Mouse (Mus musculus): ENCODE data around the gene Kazn.
A peak's percentile ranks its signal among the peaks of the same experiment; 100 is the strongest.

Gene Kazn

DNA sequence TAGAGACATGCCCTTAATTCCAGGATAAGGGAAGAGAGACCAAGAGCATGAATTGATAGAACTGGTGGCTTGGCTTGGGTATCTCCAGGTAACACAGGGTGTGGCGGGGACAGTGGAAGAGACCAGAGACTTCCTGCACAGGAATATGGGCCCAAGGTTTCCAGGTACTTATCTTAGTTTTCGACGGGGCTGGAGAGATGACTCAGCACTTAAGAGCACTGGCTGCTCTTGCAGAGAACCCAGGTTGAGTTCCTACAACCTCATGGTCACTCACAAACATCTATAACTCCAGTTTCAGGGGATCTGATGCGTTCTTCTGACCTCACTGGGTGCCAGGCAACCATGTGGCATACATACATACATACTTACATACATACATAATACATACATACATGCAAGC, 3.0 kb upstream of the Kazn start:
- no peak for DNase-seq (ENCODE audit: low spot score)

DNA sequence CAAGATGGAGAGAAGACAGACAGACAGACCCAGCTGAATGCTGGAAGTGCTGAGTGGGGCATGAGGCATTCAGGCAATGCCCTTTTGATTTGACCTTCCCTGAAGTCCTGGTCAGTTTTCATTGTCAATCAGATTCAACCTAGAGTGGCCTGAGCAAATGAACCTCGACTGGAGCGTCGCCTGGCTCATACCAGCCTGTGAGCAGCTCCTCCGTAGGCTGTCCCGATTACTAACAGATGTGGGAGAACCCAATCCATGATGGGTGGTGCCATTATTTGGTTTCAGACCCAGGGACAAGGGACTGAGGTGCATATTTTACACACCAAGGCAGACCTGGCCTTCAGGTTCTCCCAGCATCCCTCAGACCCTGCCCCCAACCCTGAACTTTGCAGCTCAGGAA, 1.7 kb upstream of the Kazn start:
- no peak for DNase-seq (ENCODE audit: low spot score)

GRCm38 (mm10) chr4:142238486-142239239, 538 bp downstream of the Kazn start:
- DNase-seq (ENCODE audit: low spot score), result peak; percentile 79

DNA sequence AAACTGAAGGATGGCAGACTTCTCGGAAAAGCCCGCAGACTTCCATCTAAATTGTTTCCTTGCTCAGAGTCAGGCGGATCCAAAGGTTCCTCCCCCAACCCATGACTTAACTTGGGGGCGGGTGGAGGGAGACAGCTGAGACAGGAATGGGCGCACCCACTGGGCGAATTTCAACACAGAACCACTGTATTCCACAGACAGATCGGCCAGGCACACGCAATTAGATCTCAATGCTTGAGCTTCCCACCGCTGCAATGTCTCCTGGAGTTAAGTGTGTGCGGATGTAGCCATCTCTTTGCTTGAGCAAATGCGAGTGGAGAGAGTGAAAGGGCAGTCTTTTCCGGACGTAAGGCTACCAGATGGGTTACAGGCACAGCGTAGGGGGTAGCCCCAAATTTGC, 1.2 kb downstream of the Kazn start:
- DNase-seq (ENCODE audit: low spot score), result no peak

DNA sequence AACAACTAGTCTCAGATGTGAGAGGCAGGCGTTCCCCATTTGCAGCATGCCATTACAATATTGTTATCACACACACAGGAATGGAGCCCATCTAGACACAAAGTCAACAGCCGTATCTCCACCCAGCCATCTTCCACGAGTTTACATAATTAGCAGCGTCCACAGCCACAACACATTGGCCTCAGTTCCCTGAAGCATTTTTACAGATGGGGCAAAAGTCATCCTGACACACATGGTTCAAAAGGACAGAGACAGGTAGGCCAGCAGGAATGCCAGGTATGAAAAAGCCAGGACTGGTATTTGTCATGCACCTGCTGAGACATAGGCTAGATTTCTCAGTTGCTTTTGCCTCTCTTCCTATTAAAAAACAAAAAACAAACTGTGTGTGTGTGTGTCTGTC, 2.5 kb downstream of the Kazn start:
- DNase-seq (ENCODE audit: low spot score), result no peak

GRCm38 (mm10) chr4:142235426-142235825, 3.8 kb downstream of the Kazn start:
- no peak for DNase-seq (ENCODE audit: low spot score)

- no peak for DNase-seq (ENCODE audit: low spot score)
These were observed 4.4 kb downstream of the Kazn start for GRCm38 (mm10) chr4:142234828-142235227.

GRCm38 (mm10) chr4:142228821-142229575, 10.2 kb downstream of the Kazn start:
- no peak for DNase-seq (ENCODE audit: low spot score)

- no peak for DNase-seq (ENCODE audit: low spot score)
These were observed 15.1 kb downstream of the Kazn start for GRCm38 (mm10) chr4:142223898-142224645.

- DNase-seq (ENCODE audit: low spot score), result no peak
These were observed 16.8 kb downstream of the Kazn start for GRCm38 (mm10) chr4:142222385-142222784.

GRCm38 (mm10) chr4:142221757-142222072, 17.5 kb downstream of the Kazn start:
- no peak for DNase-seq (ENCODE audit: low spot score)

GRCm38 (mm10) chr4:142221025-142221756, 18.0 kb downstream of the Kazn start:
- DNase-seq (ENCODE audit: low spot score), result no peak

DNA sequence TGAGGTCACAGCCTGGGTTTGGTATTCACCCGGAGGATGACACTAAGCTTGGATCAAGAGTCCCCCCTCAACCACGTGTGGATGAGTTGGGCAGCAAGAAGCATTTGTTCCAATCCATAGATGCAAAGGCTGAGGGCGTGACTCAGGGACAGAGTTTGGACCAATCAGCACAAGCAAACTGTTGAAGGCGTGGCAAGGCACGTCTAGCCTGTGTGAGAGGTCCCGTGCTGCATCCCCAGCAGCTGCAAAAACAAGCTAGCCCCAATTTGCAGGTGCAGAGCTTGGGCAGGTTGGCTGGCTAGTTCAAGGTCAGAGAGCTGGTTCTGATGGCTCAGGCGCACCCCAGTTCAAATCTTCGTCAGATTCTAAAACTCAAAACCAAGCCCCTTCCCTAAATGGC, 20.2 kb downstream of the Kazn start:
- no peak for DNase-seq (ENCODE audit: low spot score)

DNA sequence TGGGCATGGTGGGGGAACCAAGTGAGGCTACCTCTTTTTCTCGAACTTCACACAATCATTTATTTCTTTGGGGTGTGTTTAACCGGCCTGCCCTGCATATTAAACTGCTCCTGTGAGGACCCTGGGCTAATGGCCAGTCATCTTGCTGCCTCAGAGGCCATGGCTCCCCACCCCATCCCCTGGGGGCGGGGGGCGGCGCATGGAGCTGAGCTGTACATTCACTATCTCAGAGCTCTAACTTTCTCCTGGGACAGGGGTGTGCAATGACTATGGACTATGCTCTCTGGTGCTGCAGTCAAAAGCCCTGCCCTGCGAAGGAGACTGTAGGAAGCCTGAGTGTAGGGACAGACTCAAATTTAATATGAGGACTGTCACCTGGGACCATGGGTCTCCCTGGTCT, 22.2 kb downstream of the Kazn start:
- DNase-seq (ENCODE audit: low spot score), result no peak

DNA sequence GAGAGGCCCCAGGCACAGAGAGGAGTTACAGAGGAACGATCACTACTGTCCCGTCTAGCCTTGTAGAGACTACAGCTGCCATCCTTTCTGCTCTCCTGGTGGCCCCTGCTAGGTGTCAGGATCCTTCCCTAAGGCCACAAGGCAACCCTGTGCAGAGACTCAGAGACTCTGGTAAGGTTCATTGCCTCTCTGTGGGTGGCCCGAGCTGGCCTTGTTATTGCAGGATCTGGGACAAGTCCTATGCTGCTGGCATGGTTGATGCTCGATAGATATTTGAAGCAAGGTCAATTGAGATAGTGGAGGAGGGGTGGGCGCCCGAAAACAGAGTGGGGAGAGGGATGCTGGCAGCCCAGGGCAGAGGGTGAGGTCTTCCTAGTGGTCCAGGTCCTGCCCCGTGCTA, 23.4 kb downstream of the Kazn start:
- DNase-seq (ENCODE audit: low spot score), result no peak

DNA sequence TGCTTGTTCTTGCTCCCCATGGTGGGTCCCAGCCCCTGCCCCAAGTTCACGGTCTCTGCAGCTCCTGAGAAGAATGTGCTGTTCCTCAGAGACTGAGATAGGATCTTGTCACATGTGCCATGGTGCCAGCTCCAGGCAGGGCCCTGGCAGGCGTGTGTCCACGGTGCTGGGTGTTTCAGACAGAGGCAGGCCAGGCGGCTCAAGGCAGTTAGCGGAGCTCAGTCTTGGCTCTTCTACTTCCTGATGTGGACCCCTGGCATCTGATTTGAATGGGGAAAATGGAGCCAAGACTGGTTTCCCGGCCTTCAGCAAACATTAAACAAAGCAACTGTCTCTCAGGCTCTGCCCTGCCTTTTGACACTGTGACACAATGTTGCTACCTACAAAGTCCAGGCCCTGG, 24.7 kb downstream of the Kazn start:
- DNase-seq (ENCODE audit: low spot score), result no peak

- no peak for DNase-seq (ENCODE audit: low spot score)
These were observed 26.8 kb downstream of the Kazn start for GRCm38 (mm10) chr4:142212425-142212824.

DNA sequence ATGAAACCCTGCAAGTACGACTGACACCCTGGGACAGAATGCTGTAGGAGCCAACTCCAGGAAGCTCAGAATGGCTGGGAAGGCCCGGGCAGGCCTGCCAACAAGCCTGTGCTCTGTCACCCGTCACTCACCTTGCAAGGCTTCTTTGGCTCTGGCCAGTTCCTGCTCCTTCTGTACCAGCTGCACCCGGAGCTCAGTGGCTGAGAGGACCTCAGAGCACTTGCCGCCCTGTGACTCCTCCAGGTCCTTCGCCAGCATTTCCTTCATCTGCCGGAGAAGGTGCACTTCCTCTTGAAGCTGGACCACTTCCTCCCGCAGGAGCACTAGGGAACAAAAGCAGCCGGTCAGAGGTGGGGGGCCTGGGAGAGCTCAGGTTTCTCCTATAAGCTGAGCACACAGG, 29.3 kb downstream of the Kazn start:
- DNase-seq (ENCODE audit: low spot score), result no peak

DNA sequence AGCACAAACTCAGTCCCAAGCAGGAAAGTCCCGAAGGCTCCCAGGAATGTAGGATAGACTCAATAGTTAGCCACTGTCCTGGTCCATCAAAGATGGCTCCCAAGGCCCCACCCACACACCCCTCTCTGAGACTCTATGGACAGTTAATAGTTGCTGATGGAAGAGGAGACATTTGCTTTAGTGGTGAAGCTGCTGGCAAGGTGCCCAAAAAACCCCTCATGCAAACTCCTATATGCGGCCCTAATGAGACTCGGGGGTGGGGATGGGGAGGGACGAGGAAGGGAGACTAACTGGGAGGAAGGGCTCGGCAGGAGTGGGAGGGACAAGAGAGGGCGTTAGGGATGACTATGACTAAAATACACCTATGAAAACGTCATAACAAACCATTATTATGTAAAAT, 29.7 kb downstream of the Kazn start:
- DNase-seq (ENCODE audit: low spot score), result no peak

- DNase-seq (ENCODE audit: low spot score), result no peak
These were observed 33.5 kb downstream of the Kazn start for GRCm38 (mm10) chr4:142205693-142206092.

DNA sequence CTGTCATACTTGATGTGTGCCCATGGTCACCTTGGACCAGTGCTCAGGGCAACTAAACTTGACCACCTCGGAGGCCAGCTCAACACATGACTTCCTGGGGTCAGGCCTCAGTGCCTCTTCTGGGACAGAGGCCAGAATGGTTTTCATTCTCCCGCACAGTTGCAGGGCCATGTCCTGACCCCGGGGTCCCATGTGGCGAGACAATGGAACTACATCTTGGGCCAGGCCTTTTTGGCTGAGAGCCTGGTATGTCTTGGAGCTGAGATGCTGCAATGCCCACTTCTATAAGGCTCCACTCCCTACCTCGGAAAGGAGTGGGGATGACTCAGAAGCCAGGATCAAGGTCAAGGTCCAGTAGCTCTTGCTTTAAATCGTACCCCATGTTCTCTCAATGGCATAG, 42.6 kb downstream of the Kazn start:
- DNase-seq (ENCODE audit: low spot score), result no peak

DNA sequence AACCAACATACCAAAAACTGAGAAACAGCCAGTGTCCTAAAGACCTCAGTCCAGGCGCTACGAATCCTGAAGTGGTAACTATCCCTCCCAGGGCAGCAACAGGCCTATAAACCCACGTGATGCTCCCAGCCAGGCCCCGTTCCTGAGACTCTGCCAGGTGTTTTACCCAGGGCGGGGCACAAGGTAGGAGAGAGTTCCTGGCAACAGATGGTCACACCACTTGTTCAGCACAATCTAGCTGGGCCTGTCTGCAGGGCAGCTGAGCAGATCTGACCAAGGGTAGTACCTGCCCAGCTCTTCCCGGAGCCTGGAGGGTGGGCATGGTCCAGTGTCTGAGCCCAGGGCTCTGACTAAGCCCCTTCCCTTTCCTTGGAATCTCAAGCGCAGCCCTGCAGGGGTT, 45.4 kb downstream of the Kazn start:
- no peak for DNase-seq (ENCODE audit: low spot score)
